ENCODE assay signal across 18 mouse cellular contexts in genomic region chr2:51753565-51754031, GRCm38 (mm10).
A peak's percentile ranks its signal among the peaks of the same experiment; 100 is the strongest.
DNase-seq lines count a peak whose midpoint lies in the region; ATAC-seq and TF ChIP-seq lines count a peak whose summit lies in the region.
"Had no signal": no experiment of that assay in that cellular context is flagged by ENCODE, and none has a peak within 500 bp of the region (broad histone marks: within the 10 kb centered on the region; RNA-seq: fewer than 3 reads in every experiment).

No protein-coding gene starts in this region.

- TF ChIP-seq POLR2A in thymus, adult 2 months (IDR thresholded peaks at IDR 0.05; ENCODE audit: control insufficient read depth, extremely low read depth, insufficient read depth, low read length, poor library complexity): no peak

- H3K27me3 ChIP-seq in forebrain, postnatal 0 days (ENCODE audit: insufficient read depth, low read length): no peaks in the 10 kb centered on the region
- H3K27me3 ChIP-seq in neural tube, embryonic 14.5 days (ENCODE audit: control insufficient read depth, insufficient read depth, low read length): no peaks in the 10 kb centered on the region
- no peaks in the 10 kb centered on the region for H3K27me3 ChIP-seq in thymus, adult 2 months (ENCODE audit: control insufficient read depth, insufficient read depth, low read length)
- H3K27me3 ChIP-seq: heart, embryonic 15.5 days; lung, embryonic 15.5 days; Patski had no signal

- 13% methylated on average over 7 of the region's 7 CpGs for WGBS in forebrain, postnatal 0 days
- WGBS in neural tube, embryonic 14.5 days: 10% methylated on average over 7 of the region's 7 CpGs
- 53% methylated on average over 7 of the region's 7 CpGs for WGBS in thymus, adult 2 months

- intact Hi-C loops in left cerebral cortex, postnatal 4 days (cut with DNase I): no loop called here
- intact Hi-C loops in left cerebral cortex, postnatal 36 days (cut with DNase I): no loop called here

- no peaks in the 10 kb centered on the region for H3K9me3 ChIP-seq in forebrain, postnatal 0 days (ENCODE audit: low read length)
- no peaks in the 10 kb centered on the region; the same call in 1 of the 2 replicates for H3K9me3 ChIP-seq in neural tube, embryonic 14.5 days (ENCODE audit: control insufficient read depth, low read length)
- H3K9me3 ChIP-seq: heart, embryonic 15.5 days; lung, embryonic 15.5 days had no signal

- no peaks in the 10 kb centered on the region for H3K36me3 ChIP-seq in forebrain, postnatal 0 days (ENCODE audit: insufficient read depth)
- H3K36me3 ChIP-seq in neural tube, embryonic 14.5 days (ENCODE audit: control insufficient read depth, insufficient read depth, low read length): no peaks in the 10 kb centered on the region
- H3K36me3 ChIP-seq in thymus, adult 2 months (ENCODE audit: control insufficient read depth, insufficient read depth, low read length): no peaks in the 10 kb centered on the region
- H3K36me3 ChIP-seq: heart, embryonic 15.5 days; lung, embryonic 15.5 days had no signal

- 0 out of 2 replicates have a peak overlapping the region, but pooled peaks have one; percentile 40 for H3K27ac ChIP-seq in forebrain, postnatal 0 days (ENCODE audit: low read depth, low read length)
- no peak overlapping the region for H3K27ac ChIP-seq in neural tube, embryonic 14.5 days (ENCODE audit: low read depth, low read length)
- H3K27ac ChIP-seq in thymus, adult 2 months (ENCODE audit: control insufficient read depth, insufficient read depth, low read length): no peak overlapping the region
- H3K27ac ChIP-seq: heart, embryonic 15.5 days; left cerebral cortex, adult 2 months; lung, embryonic 15.5 days had no signal

- H3K4me2 ChIP-seq in forebrain, postnatal 0 days (ENCODE audit: low read depth): peak overlapping the region; percentile 17; the same call in 1 of the 2 replicates
- H3K4me2 ChIP-seq in neural tube, embryonic 14.5 days (ENCODE audit: low read depth, low read length): 0 out of 2 replicates have a peak overlapping the region, but pooled peaks have one; percentile 8
- H3K4me2 ChIP-seq: heart, embryonic 15.5 days; lung, embryonic 15.5 days had no signal

- peak; percentile 20 for DNase-seq in left cerebral cortex, postnatal 4 days
- no peak for DNase-seq in left cerebral cortex, postnatal 36 days (ENCODE audit: low spot score in 2 of 2)
- peak; percentile 27 for DNase-seq in forebrain, postnatal 0 days
- no peak for DNase-seq in gastrocnemius, postnatal 10 days
- DNase-seq in left cerebral cortex, adult 9 months (ENCODE audit: low spot score in 2 of 2): no peak
- no peak for DNase-seq in thymus, adult 2 months
- DNase-seq: adrenal gland, postnatal 36 days; gastrocnemius, postnatal 36 days; kidney, postnatal 4 days; liver; right cerebral cortex, postnatal 4 days had no signal

- 0 out of 2 replicates have a peak, but pooled peaks cover 7% of the 10 kb centered on the region for H3K4me1 ChIP-seq in forebrain, postnatal 0 days (ENCODE audit: insufficient read depth)
- H3K4me1 ChIP-seq in neural tube, embryonic 14.5 days (ENCODE audit: control insufficient read depth, insufficient read depth, low read length): peaks cover 8% of the 10 kb centered on the region; the same call in 1 of the 2 replicates
- H3K4me1 ChIP-seq in thymus, adult 2 months (replicated peaks; ENCODE audit: control insufficient read depth, insufficient read depth, low read length): no peaks in the 10 kb centered on the region
- H3K4me1 ChIP-seq: heart, embryonic 15.5 days; lung, embryonic 15.5 days had no signal

- TF ChIP-seq CTCF in forebrain, postnatal 0 days (IDR thresholded peaks at IDR 0.05; ENCODE audit: low read depth): no peak
- TF ChIP-seq CTCF in thymus, adult 2 months (IDR thresholded peaks at IDR 0.05; ENCODE audit: borderline replicate concordance, control insufficient read depth, extremely low read depth, insufficient read depth, low read length, poor library complexity): no peak

- ATAC-seq in forebrain, postnatal 0 days: peak; percentile 62
- ATAC-seq in megakaryocyte progenitor cell, adult 5-6 weeks (replicated peaks; ENCODE audit: poor library complexity): peak; percentile 92
- ATAC-seq in neural tube, embryonic 14.5 days (ENCODE audit: low read depth): peak; percentile 65
- ATAC-seq: intestine, embryonic 16.5 days; Patski had no signal

- H3K9ac ChIP-seq in forebrain, postnatal 0 days: no peak overlapping the region
- H3K9ac ChIP-seq in neural tube, embryonic 14.5 days (replicated peaks; ENCODE audit: low read depth, low read length): no peak overlapping the region
- H3K9ac ChIP-seq: heart, embryonic 15.5 days; lung, embryonic 15.5 days had no signal

- no peak overlapping the region for H3K4me3 ChIP-seq in forebrain, postnatal 0 days (ENCODE audit: low read depth, low read length)
- no peak overlapping the region for H3K4me3 ChIP-seq in neural tube, embryonic 14.5 days (ENCODE audit: low read depth, low read length)
- no peak overlapping the region for H3K4me3 ChIP-seq in thymus, adult 2 months (ENCODE audit: control insufficient read depth, insufficient read depth, low read length)
- H3K4me3 ChIP-seq: heart, embryonic 15.5 days; left cerebral cortex, adult 2 months; lung, embryonic 15.5 days had no signal

Comparison
In these comparisons a context has a peak if more than half of its experiments do, and no peak if none do; other contexts are left out.
1. DNase-seq: peak in left cerebral cortex, postnatal 4 days (single experiment) and forebrain, postnatal 0 days (single experiment); none in left cerebral cortex, postnatal 36 days (0 of 2), gastrocnemius, postnatal 10 days (single experiment), left cerebral cortex, adult 9 months (0 of 2) and thymus, adult 2 months (single experiment).
2. Peak in every context shown above with its lines, with median percentiles within 50 percentile points of each other: ATAC-seq.